Mouse (Mus musculus) MEL (cell line): ENCODE results near the gene Rpl26.

Experiments
- CTCF ChIP-seq, 3 experiments: IDR thresholded peaks in 2 of 3; conservative IDR thresholded peaks in 1 of 3; 2 replicates each; pipeline ENCODE4 v1.5.1; 2011 to 2012; ENCODE audit warnings: low read length in 3 of 3, low read depth in 2 of 3, mild to moderate bottlenecking in 2 of 3, improper control_type of control experiment in 1 of 3, inconsistent platforms in 1 of 3, mixed read lengths in 1 of 3, moderate library complexity in 1 of 3; ENCODE audit not compliant: control insufficient read depth in 1 of 3, insufficient read depth in 1 of 3, poor library complexity in 1 of 3, severe bottlenecking in 1 of 3
- MAFK ChIP-seq: IDR thresholded peaks from 2 replicates; pipeline ENCODE4 v1.6.1; 2011; ENCODE audit warnings: low read depth, mild to moderate bottlenecking, low read length, improper control_type of control experiment, borderline replicate concordance
- MAX ChIP-seq: IDR thresholded peaks from 2 replicates; pipeline ENCODE4 v1.6.1; 2011; ENCODE audit warnings: low read length, improper control_type of control experiment
- NELFE ChIP-seq: IDR thresholded peaks from 2 replicates; pipeline ENCODE4 v1.6.1; 2011; ENCODE audit warnings: low read depth, low read length, improper control_type of control experiment
- POLR2A ChIP-seq, 2 experiments: IDR thresholded peaks; 2 replicates each; pipeline ENCODE4 v1.6.1; 2011 to 2012; ENCODE audit warnings: low read length in 2 of 2, mild to moderate bottlenecking in 2 of 2, control low read depth in 1 of 2, improper control_type of control experiment in 1 of 2, low read depth in 1 of 2, moderate library complexity in 1 of 2; ENCODE audit not compliant: control insufficient read depth in 1 of 2, insufficient read depth in 1 of 2, poor library complexity in 1 of 2
- USF1 ChIP-seq: IDR thresholded peaks from 2 replicates; pipeline ENCODE4 v1.6.1; 2014; ENCODE audit warnings: low read depth, mild to moderate bottlenecking, inconsistent platforms, low read length, improper control_type of control experiment, moderate library complexity
- ZKSCAN1 ChIP-seq: IDR thresholded peaks from 2 replicates; pipeline ENCODE4 v1.6.1; 2012; ENCODE audit warnings: low read depth, mild to moderate bottlenecking, inconsistent platforms, low read length, improper control_type of control experiment, moderate library complexity

- TF ChIP-seq ZKSCAN1 (no peak), POLR2A (IDR thresholded peaks at IDR 0.05; ENCODE audit: control insufficient read depth in 1 of 2, insufficient read depth in 1 of 2, low read depth in 1 of 2, low read length in 2 of 2, poor library complexity in 1 of 2) (peak in 1 of 2 experiments; percentile 48; a peak in 1 of 4 replicates), MAX (no peak), USF1 (no peak), CTCF (IDR thresholded peaks at IDR 0.05 in 2 of 3, conservative IDR thresholded peaks at IDR 0.05 in 1 of 3; ENCODE audit: control insufficient read depth in 1 of 3, insufficient read depth in 1 of 3, low read depth in 2 of 3, low read length in 3 of 3, poor library complexity in 1 of 3, severe bottlenecking in 1 of 3) (no peak), NELFE (no peak), MAFK (no peak)
Measured at GRCm38 (mm10) chr11:68903775-68904174, 2.4 kb downstream of the Rpl26 start.
